Mouse (Mus musculus) heart, adult 2 months (tissue): ENCODE results near the gene Rnf213. TPM values are rescaled to one million over a fixed set of nuclear protein-coding genes. Genes with fewer than 3 reads are reported as not detected.

ENCODE experiments used
- DNase-seq, 2 experiments: peaks; one replicate each; pipeline ENCODE4 v3.0.0; 2021
- H3K27ac ChIP-seq: fragments of 200-600 bp; 2 replicates; pipeline ENCODE4 v1.8.1; 2022
- H3K27me3 ChIP-seq: fragments of 200-500 bp; 2 replicates; pipeline ENCODE4 v1.6.1; 2012; ENCODE audit warnings: mild to moderate bottlenecking, low read length, inconsistent platforms, mixed read lengths; ENCODE audit not compliant: control insufficient read depth, insufficient read depth
- H3K36me3 ChIP-seq: fragments of 200-500 bp; 2 replicates; pipeline ENCODE4 v1.6.1; 2012; ENCODE audit warnings: low read length, inconsistent platforms; ENCODE audit not compliant: control insufficient read depth, insufficient read depth
- H3K4me1 ChIP-seq: fragments of 200-500 bp; 2 replicates; pipeline ENCODE4 v1.6.1; 2011; ENCODE audit warnings: low read length; ENCODE audit not compliant: control insufficient read depth, insufficient read depth
- H3K4me3 ChIP-seq: fragments of 200-600 bp; 2 replicates; pipeline ENCODE4 v1.8.1; 2022
- H3K79me2 ChIP-seq: fragments of 200-500 bp; replicated peaks from 2 replicates; pipeline ENCODE4 v1.6.1; 2012; ENCODE audit warnings: mild to moderate bottlenecking, inconsistent platforms, low read length, moderate library complexity, mixed read lengths; ENCODE audit not compliant: control insufficient read depth, insufficient read depth
- H3K9ac ChIP-seq: fragments of 200-500 bp; 2 replicates; pipeline ENCODE4 v1.6.1; 2012; ENCODE audit warnings: low read depth, mild to moderate bottlenecking, control low read depth, inconsistent platforms, low read length, mixed read lengths
- CTCF ChIP-seq: fragments of 200-600 bp; IDR thresholded peaks from 2 replicates; pipeline ENCODE4 v1.8.1; 2022; ENCODE audit warnings: antibody characterized with exemption, mild to moderate bottlenecking, moderate library complexity
- EP300 ChIP-seq: fragments of 200-500 bp; IDR thresholded peaks from 2 replicates; pipeline ENCODE4 v1.6.1; 2011; ENCODE audit warnings: low read depth, low read length, control low read depth; ENCODE audit not compliant: insufficient read depth
- POLR2A ChIP-seq: fragments of 200-500 bp; IDR thresholded peaks from 2 replicates; pipeline ENCODE4 v1.6.1; 2011; ENCODE audit warnings: mild to moderate bottlenecking, low read depth, low read length, control low read depth; ENCODE audit not compliant: insufficient read depth
- WGBS: fragments of 180-500 bp; shearing (Covaris S2); methylation state at CpG from one replicate; pipeline ENCODE4 v1.1.7; 2018; 5-methylcytosine and 5-hydroxymethylcytosine counted together
- intact Hi-C: fragments of 180-260 bp; cut with DNase I; formaldehyde crosslinking; loops from one replicate; pipeline ENCODE4 v1.15.1; 2025
- polyA plus RNA-seq: library from polyadenylated mRNA; depleted of rRNA; stranded (reverse); fragments of >200 nt; gene quantifications from 2 replicates; pipeline ENCODE4 v1.2.3, GENCODE M21; 2012
- total RNA-seq, 2 experiments: library from RNA; stranded (reverse); gene quantifications; 2 replicates each; pipeline ENCODE4 v1.2.3; 2021

Rnf213 gene
- total and polyA plus RNA-seq, 3 experiments = 10.4 to 13.1 (median 12.0) TPM

DNA sequence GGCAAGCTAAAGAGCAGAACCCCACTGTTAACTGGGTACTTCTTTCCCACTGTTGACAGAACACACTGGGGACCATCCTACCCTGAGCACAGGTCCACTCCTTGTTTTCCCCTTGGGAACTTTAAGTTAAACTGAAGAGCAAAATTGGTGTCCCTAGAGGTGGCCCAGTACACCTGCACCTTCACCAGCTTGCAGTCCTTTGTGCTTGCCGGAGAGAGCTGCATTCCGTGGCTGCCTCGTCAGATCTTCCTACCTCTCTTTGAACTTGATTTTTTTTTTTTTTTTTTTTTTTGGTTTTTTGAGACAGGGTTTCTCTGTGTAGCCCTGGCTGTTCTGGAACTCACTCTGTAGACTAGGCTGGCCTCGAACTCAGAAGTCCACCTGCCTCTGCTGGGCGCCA lies 27.5 kb downstream of the Rnf213 start:
- no peak overlapping the region for H3K9ac ChIP-seq
- no peak overlapping the region for H3K27ac ChIP-seq
- no peaks in the 10 kb centered on the region for H3K4me1 ChIP-seq
- H3K4me3 ChIP-seq = no peak overlapping the region
- WGBS = 87% methylated on average over 5 of the region's 5 CpGs
- intact Hi-C loops = no loop called here
- H3K36me3 ChIP-seq = no peaks in the 10 kb centered on the region
- no peak for DNase-seq
- TF ChIP-seq CTCF (no peak), POLR2A (no peak), EP300 (no peak)
- no peaks in the 10 kb centered on the region for H3K79me2 ChIP-seq
- H3K27me3 ChIP-seq = no peaks in the 10 kb centered on the region

DNA sequence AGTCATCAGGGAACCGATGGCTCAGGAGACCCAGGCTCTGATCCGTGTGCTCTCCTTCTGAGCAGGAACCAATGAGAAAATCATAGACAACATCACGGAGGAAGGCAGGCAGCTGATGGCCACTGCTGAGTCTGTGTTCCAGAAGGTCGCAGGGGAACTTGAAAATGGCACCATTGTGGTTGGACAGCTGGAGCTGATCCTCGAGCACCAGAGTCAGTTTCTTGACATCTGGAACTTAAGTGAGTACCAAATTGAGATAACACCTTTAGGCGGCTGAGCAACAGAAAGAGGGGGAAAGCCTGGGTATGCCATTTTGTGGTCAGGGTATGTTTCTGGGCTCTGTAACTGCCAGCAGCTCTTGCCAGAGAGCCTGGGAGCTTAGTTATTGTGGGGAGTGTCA lies 34.5 kb downstream of the Rnf213 start:
- Histone ChIP-seq H3K27ac (no peak overlapping the region), H3K79me2 (no peaks in the 10 kb centered on the region), H3K4me1 (peaks cover 2% of the 10 kb centered on the region), H3K36me3 (peaks cover 2% of the 10 kb centered on the region; the same call in 1 of the 2 replicates), H3K9ac (no peak overlapping the region), H3K4me3 (no peak overlapping the region), H3K27me3 (no peaks in the 10 kb centered on the region)
- no peak for DNase-seq
- intact Hi-C loops = no loop called here
- WGBS = 81% methylated on average over 6 of the region's 6 CpGs
- TF ChIP-seq EP300 = no peak
- no peak for TF ChIP-seq CTCF
- TF ChIP-seq POLR2A = no peak

DNA sequence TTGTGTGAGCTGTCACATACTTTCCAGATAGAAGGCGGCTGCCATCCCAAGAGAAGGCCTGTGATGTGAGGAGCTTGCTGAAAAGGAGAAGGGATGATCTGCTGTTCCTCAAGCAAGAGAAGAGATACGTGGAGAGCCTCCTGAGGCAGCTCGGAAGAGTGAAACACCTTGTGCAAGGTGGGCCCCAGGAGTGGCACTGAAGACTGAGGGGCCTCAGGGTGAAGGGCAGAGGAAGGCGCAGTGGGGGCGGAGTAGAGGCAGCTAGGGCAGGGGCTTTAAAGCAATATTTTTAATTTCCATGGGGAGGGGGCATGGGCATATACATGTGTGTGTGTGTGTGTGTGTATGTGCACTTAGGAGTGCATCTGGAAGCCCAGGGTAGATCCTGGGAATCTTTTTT lies 35.1 kb downstream of the Rnf213 start:
- Histone ChIP-seq H3K4me1 (peaks cover 2% of the 10 kb centered on the region), H3K27ac (no peak overlapping the region), H3K4me3 (no peak overlapping the region), H3K27me3 (no peaks in the 10 kb centered on the region), H3K36me3 (peaks cover 2% of the 10 kb centered on the region; the same call in 1 of the 2 replicates), H3K79me2 (no peaks in the 10 kb centered on the region), H3K9ac (no peak overlapping the region)
- intact Hi-C loops = no loop called here
- no peak for DNase-seq
- 88% methylated on average over 5 of the region's 5 CpGs for WGBS
- no peak for TF ChIP-seq CTCF
- no peak for TF ChIP-seq EP300
- TF ChIP-seq POLR2A = no peak

DNA sequence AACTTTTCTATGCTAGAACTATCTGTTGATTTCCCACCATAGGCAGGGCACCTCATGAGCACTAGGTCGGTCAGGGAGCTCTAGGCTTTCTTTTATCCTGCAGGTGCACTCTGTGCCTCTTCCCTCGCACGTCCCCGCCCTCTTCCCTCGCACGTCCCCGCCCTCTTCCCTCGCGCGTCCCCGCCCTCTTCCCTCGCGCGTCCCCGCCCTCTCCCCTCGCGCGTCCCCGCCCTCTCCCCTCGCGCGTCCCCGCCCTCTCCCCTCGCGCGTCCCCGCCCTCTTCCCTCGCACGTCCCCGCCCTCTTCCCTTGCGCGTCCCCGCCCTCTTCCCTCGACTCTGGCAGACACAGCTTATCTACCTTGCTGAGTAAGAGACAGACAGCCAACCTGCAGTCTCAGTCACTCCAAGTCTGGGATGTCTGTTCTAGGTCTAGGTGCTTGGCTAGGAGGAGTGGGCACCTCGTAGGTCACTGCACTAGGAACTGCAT lies 35.8 kb downstream of the Rnf213 start:
- Histone ChIP-seq H3K27ac (no peak overlapping the region), H3K36me3 (peaks cover 2% of the 10 kb centered on the region; the same call in 1 of the 2 replicates), H3K4me1 (peaks cover 2% of the 10 kb centered on the region), H3K79me2 (no peaks in the 10 kb centered on the region), H3K27me3 (no peaks in the 10 kb centered on the region), H3K4me3 (no peak overlapping the region), H3K9ac (no peak overlapping the region)
- 4% methylated on average over 33 of the region's 35 CpGs for WGBS
- DNase-seq = peak; percentile 59 to 64
- intact Hi-C loops = no loop called here
- TF ChIP-seq POLR2A (no peak), CTCF (no peak), EP300 (no peak)

DNA sequence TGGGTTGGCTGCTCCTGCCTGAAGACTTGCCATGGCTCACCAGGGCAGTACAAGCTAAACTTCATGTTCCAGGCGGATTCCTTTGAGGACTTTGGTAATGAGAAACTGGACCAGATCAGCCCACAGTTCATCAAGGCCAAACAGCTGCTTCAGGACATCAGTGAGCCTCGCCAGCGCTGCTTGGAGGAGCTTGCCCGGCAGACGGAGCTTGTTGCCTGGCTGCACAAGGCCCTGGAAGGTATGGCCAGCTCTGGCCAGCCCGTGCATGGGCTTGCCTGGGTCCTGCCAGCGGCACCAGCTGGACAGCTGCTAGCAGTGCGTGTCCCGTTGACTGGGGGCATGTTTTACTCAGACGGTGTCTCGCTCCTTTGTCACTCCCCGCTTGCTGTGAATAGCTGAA lies 38.6 kb downstream of the Rnf213 start:
- Histone ChIP-seq H3K27ac (no peak overlapping the region), H3K27me3 (no peaks in the 10 kb centered on the region), H3K79me2 (no peaks in the 10 kb centered on the region), H3K4me3 (no peak overlapping the region), H3K9ac (no peak overlapping the region), H3K4me1 (peaks cover 2% of the 10 kb centered on the region), H3K36me3 (peaks cover 2% of the 10 kb centered on the region; the same call in 1 of the 2 replicates)
- WGBS = 93% methylated on average over 12 of the region's 12 CpGs
- no peak for DNase-seq
- intact Hi-C loops = no loop called here
- TF ChIP-seq CTCF (no peak), EP300 (no peak), POLR2A (no peak)

DNA sequence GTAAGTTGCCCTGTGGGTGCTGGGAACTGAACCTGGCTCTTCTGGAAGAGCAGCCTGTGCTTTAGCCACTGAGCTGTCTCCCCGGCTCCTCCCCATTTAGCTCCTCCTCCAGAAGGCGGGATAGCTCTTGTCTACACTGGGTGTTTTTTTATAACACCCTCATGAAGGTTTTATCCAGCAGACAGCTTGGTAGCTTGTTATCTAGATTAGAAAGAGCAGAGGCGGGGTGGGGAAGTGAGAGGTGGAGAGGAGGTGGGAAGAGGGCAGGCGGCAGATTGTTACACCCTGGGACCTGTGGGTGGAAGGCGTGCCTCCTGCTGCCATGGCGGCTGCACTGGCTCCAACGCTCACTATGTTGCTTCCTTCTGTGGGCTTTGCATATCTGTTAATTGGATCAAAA lies 39.8 kb downstream of the Rnf213 start:
- no peak for DNase-seq
- Histone ChIP-seq H3K79me2 (no peaks in the 10 kb centered on the region), H3K4me1 (peaks cover 2% of the 10 kb centered on the region), H3K9ac (no peak overlapping the region), H3K36me3 (peaks cover 2% of the 10 kb centered on the region; the same call in 1 of the 2 replicates), H3K27me3 (no peaks in the 10 kb centered on the region), H3K4me3 (no peak overlapping the region), H3K27ac (no peak overlapping the region)
- intact Hi-C loops = no loop called here
- 79% methylated on average over 7 of the region's 7 CpGs for WGBS
- TF ChIP-seq CTCF = no peak
- no peak for TF ChIP-seq POLR2A
- no peak for TF ChIP-seq EP300

DNA sequence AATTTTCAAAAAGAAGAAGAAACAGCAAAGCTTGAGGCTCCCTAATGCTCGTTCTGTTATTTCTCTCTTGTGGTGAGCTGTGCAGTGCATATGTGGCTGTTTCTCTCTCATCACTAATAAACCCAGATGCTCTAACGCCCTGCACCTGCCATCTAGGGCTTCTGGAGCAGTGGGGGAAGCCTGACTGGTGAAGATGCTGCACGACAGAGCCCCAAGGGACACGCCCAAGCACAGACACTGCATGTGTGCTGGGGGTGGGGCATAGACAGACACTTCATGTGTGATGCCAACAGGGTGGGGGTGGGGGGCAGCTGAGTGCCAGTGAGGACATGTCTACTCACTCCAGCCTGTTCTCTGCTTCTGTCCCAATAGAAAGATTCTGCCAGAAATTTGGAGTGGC lies 41.4 kb downstream of the Rnf213 start:
- intact Hi-C loops = no loop called here

More for the DNA sequence above, 41.4 kb downstream of the Rnf213 start:
- Histone ChIP-seq H3K9ac (no peak overlapping the region), H3K27ac (no peak overlapping the region), H3K36me3 (no peaks in the 10 kb centered on the region), H3K27me3 (no peaks in the 10 kb centered on the region), H3K4me1 (no peaks in the 10 kb centered on the region), H3K4me3 (no peak overlapping the region), H3K79me2 (no peaks in the 10 kb centered on the region)
- 76% methylated on average over 4 of the region's 4 CpGs for WGBS
- DNase-seq = no peak
- no peak for TF ChIP-seq EP300
- TF ChIP-seq CTCF = no peak
- no peak for TF ChIP-seq POLR2A
